Mouse (Mus musculus) skeletal muscle tissue, adult 2 months (tissue): Measurements from ENCODE around the gene Pde4d.

Experiments used
- DNase-seq: peaks from one replicate; pipeline ENCODE4 v3.0.0-alpha.2; 2012; ENCODE audit warnings: low read depth, low spot score

Pde4d gene

DNA sequence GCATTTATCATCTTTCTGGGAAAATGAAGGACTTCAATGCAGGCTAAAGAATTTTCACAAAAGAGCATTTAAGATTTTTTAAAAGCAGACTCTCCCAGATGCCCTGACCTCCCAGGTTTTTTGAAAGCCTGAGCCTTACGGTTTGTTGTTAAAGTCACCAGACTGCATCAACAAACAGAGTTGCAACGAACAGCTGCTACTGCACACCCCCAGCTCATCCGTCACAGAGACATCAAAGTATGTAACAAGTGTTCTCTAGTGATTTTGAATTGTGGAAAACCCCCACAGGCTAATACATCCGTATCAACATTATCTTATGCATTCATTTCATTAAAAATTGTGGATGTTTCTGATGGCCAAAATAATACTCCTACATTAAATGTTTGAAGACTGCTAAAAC lies 841.2 kb downstream of the Pde4d start:
- no peak for DNase-seq

DNA sequence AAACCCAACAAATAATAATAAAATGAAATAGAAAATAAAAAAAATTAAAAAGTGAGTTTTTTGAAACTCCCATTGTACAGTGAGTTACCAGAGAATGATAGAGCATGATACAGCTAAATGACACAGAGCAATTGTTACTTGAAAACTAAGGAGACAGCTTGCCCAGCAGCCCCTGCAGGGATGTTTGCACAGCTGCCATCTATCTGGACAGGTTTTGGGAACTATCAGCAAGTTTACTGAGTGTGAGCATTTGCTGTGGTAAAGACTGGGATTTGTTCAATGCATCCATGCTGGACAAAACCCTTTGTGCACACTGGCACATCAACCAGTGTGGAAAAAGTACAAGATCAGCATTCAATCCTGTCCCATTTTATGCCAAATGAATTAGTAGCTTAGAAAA lies 843.3 kb downstream of the Pde4d start:
- DNase-seq = no peak

DNA sequence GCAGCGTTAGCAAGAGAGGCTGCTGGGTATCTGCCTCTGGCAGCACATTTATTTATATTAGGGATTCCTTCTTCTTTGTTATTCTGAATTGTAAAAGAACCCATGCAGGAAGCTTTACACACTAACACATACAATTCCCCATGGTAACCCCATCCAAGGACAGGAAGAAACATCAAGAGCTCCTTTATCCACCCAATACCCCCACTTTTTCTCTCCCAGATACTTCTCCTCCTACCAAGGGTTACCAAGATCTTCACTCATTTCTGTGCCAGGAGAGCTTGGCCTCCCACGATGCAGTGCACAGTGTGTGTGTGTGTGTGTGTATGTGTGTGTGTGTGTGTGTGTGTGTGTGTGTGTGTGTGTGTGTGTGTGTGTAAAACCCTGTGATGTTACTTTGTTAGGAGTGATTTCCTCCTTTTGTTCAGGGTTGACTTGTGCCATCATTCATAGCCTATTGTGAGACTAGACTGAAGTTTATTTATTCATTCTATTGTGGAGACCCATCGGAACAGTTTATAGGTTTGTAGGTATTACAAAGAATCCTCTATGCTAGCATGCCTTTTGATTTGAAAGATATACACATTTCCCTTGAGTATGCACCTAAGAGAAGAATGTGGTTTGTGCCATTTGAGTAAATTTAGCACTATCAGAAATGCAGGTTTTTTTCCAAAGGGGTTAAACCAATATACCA lies 846.7 kb downstream of the Pde4d start:
- DNase-seq = no peak

- DNase-seq = peak; percentile 30
Observed at GRCm38 (mm10) chr13:109298852-109299251, 849.1 kb downstream of the Pde4d start.

DNA sequence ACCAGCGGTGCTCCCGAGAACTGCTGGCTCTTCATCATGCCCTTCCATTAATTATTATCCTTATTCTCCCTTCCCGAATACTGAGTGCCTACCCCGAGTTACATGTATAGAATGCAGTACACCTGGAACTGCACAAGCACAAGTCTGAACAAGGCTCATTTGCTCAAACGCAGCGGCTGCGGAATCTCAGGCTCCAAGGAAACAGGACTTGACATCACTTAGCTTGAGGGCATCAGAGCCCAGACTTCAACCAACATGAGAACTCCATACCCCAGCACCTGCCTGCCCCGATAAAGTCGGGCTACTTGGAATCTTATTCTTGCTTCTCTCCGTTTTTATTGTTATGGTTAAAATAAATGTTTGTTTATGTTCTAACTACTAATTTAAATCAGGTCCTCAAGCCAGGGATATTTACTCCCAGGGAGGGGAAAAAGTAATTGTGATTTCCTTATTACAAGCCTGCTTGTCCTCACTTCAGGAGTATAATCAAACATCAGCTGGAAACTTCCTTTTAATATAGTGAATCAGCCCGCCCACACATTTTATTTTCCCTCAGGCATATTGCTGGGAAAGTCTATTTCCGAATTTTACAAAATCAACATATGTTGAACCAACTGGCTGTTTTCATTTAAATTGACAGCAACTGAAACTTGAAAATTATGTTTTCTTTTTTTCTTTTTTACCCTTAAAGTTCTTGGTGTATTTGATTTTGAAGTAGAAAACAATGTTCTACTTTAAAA lies 849.9 kb downstream of the Pde4d start:
- DNase-seq = no peak

DNA sequence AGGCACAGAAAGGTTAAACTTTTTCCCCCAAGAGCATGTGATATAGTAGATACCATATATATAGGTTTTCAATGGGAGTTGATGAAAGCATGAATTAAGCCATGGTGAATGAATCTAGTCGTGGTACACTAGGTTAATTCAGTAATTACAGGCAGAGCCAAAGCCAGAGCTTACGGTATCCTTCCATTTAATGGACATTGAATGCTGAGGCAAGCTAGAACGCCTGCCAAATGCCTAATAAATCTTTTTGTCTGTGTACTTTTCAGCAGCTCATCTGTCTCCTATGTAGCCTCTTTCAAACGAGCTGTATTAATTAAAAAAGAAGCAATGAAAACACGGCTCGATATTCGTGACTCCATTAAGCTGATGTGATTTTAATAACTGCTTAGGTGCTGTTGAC lies 862.8 kb downstream of the Pde4d start:
- DNase-seq = no peak

DNA sequence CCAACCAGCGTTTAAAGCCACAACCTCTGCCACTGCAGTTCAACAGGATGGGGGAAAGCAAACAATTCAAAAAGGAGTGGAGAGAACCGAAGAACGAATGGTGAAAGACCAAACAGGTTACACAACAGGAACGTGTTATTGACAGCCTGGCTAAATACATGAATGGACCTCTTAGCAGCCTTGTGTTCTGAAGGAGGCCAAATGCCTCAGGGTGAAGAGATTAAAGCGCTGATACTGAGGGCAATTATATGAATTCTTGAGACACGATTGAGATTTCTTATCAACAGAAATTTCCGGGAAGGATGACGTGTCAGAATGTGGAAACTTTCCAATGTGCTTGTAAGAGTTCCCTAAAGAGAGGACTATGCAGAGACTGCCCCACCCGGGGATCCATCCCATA lies 865.9 kb downstream of the Pde4d start:
- no peak for DNase-seq

GRCm38 (mm10) chr13:109317644-109318043 lies 867.9 kb downstream of the Pde4d start:
- no peak for DNase-seq

GRCm38 (mm10) chr13:109318434-109318998 lies 868.8 kb downstream of the Pde4d start:
- DNase-seq = no peak

DNA sequence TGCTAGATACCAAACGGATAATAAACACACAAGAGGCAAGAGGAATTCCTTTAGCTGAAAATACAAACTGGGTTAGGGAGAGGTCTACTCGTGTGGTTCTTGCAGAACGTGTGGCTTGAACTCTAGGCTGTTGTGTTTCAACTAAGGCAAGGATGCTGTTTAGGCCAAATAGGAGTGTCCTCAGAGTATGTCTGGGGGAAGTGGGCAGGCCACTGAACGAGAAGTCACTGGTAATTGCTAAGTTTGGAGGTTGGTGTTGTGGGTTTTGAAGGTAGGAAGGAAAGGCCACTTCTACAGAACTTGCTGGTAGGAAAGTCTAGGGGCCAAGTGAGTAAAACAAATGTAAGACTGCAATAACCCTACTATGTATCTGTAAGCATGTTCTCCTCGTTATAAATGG lies 876.3 kb downstream of the Pde4d start:
- no peak for DNase-seq

- DNase-seq = no peak
Observed at GRCm38 (mm10) chr13:109331563-109331962, 881.8 kb downstream of the Pde4d start.

- no peak for DNase-seq
Observed at GRCm38 (mm10) chr13:109341902-109342301, 892.2 kb downstream of the Pde4d start.

GRCm38 (mm10) chr13:109342469-109342868 lies 892.7 kb downstream of the Pde4d start:
- DNase-seq = no peak

GRCm38 (mm10) chr13:109343596-109343995 lies 893.8 kb downstream of the Pde4d start:
- DNase-seq = peak; percentile 71

DNA sequence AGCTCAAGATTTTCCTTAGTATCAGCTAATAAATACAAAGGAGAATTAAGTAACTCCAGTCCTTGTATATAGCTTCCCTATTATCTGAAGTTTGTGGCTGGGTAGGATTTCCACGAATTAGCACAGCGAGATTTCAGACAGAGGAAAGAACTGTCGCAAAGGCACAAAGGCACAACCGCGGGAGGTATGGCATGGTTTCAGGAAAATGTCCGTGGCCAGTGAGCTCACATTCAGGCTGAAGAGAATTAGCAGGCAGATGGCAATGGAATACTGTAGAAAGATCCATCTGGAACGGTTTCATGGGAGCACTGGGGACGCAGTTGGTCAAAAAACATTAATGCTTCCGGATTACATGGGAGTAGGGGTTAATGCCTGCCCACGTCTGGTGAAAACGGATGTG lies 898.0 kb downstream of the Pde4d start:
- DNase-seq = no peak

DNA sequence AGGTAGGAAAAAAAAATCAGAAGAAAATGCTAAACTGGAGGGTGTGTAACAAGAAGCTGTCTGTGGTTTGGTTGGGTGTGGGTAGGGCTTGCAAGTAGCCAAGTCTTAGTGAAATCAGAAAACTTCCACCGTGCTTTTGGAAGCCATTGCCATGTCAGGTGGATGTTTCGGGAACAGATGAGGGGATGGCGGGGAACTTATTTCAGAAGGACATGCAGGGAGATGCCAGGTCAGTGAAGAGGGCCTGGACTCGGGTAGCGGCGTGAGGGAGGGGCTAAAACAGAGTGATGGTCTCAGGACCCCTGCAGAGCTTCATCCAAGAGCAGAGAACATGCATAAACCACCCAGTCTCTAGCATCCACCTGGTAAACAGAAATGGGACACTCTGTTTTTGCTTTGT lies 898.6 kb downstream of the Pde4d start:
- DNase-seq = no peak

DNA sequence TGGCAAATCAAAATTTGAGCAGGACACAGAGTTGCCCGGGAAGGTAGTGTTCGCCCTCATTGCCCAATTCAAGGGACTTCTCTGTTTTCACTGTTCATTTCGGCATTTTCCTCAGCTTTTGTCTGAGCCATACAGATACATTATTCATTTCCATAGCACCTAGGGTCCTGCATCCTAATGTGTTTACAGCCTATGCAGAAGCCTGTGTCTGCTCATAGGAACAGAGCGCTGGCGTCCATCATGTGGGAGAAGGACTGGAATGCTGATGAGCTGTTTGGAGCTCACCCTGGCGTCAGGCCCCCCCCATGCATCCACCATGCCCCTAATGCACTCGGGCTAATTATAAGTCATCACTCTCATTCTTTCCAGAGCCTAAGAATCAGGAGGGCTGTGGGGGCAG lies 900.4 kb downstream of the Pde4d start:
- DNase-seq = no peak

GRCm38 (mm10) chr13:109354017-109354416 lies 904.3 kb downstream of the Pde4d start:
- DNase-seq = peak; percentile 86

- no peak for DNase-seq
Observed at GRCm38 (mm10) chr13:109356252-109356651, 906.5 kb downstream of the Pde4d start.

DNA sequence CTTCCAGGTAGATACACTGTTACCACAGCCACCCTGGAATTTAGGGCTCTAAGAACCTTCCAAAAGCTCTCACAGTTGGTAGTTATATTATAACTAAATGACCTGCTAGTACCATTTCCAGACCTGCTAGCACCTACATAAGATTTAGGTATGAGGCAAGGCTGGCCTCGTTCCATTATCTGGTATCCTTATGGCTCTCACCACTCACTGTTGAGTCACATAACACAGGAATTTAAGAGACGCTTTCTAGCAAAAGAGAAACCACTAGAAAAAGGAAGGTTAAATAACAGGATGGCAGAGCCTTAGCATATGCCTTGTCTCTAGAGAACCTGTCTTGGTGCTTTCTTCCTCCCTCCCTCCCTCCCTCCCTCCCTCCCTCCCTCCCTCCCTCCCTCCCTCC lies 910.2 kb downstream of the Pde4d start:
- DNase-seq = no peak

DNA sequence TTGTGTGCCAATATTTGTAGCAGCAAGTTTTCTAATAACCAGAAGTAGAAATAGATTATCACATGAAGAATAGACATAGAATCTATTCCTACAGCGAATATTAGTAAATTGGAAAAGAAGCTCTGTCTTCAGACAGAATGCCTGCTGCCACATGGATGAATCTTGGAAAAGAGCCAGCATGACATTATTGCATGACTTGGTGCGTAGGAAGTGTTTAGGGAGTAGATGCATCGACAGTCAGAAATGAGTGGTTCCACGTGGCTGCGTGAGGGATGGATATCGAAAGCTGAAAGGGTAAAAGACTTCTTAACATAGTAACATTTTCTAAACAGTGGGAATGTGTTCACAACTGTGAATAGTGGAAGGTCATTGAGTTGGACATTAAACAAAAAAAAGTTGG lies 912.6 kb downstream of the Pde4d start:
- no peak for DNase-seq

- no peak for DNase-seq
Observed at GRCm38 (mm10) chr13:109374465-109374864, 924.7 kb downstream of the Pde4d start.

DNA sequence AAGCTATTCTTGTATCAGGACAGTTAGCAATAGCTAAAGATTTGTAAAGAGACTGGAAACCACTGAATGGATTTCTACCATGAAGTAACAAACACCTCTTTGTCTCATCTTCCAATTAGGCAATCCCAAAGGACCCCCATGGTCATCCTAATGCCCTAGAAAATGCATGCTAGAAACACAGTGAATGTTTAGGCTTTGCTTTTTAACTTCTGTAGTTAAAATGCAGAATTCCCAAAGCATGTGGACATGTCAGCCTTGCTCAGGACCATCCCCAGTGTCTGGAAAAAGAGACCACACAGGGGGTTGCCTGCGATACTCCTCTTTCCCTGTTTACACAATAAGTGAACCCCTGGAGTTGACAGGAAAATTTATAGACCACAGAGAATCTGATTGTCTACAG lies 926.9 kb downstream of the Pde4d start:
- DNase-seq = no peak
